Mouse (Mus musculus): ENCODE results near the gene S100g.

The S100g gene

DNA sequence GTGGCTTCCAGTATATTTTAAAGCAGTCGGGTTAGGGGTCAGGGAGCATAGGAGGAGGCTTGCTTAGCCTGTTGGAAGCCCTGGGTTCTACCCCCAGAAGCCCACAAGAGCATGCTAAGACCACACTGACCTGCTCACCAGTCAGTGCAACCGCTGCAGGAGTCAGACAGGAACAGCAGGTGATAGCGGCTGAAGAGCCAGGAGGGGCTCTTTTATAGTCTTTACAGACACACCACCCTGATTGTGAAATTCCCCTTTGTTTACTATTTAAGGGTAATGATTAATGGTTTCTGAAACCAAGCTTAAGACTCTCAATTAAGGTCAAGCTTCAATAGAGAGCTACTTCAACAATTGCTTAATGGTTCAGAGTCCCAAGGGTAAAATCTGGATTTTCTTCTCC, at the start of gene S100g:
TSS of gene S100g (minus strand) at position 217 of the 400 bp plus-strand sequence.
- DNase-seq (ENCODE audit: low spot score) = no peak

DNA sequence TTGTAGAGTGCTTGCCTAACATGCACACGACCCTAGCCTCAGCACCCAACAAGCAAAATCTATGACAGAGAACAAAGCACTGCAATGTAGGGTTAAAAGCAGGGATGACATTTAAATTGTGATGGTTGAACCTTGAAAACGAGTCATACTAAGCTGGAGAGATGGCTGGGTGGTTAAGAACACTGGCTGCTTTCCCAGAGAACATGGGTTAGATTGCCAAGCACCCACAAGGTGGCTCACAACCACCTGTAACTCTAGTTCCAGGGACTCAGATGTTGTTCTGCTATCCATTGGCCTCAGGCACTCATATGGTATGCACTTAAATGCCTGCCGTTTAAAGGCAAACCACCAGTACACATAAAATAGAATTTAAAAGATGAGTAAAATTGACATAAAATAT, 27.7 kb upstream of the S100g start:
- DNase-seq (ENCODE audit: low spot score) = no peak

DNA sequence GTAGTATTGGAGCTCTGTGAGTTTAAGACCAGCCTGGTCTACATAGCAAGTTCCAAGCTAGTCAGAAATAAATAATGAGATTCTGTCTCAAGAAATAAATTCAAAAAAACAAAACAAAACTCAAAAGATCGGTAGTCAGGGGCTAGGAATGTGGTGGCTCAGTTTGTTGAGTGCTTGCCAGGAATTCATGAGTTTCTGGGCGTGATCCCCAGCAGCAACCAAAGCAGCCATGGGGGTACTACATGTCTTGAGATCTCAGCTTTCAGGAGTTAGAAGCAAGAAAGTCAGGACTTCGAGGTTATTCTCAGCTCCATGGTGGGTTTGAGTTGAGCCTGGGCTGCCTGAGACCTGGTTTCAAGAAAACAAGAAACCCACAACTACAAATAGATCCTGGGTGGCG, 27.0 kb upstream of the S100g start:
- no peak for DNase-seq (ENCODE audit: low spot score)

DNA sequence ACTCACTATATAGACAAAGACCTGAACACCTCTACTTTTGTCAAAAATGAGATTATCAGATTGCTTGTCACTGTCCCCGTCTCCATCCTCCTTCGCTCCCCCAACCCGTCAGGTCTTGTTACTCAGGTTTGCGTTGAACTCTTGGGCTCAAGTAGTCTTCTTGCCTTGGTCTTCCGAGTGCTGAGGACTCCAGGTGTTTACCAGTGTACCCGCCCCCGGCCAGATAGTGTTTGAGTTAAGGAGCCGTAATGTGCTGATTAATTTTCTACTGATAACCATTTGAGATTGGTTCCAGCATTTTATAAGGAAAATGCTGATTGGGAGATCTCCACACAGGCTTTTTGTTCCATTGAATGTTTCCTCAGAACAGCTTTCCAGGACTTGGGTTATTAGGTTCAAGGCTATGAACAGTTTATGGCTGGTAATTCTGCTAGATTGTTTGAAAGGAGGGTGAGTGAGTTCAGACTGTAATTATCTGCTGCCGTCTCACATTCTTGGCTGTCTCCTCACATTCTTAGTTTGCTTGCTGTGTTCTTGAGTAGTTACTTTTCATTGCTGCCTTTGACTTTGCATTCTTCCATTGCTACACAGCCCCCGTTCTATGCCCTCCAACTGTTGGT, 22.6 kb upstream of the S100g start:
- DNase-seq (ENCODE audit: low spot score) = no peak

DNA sequence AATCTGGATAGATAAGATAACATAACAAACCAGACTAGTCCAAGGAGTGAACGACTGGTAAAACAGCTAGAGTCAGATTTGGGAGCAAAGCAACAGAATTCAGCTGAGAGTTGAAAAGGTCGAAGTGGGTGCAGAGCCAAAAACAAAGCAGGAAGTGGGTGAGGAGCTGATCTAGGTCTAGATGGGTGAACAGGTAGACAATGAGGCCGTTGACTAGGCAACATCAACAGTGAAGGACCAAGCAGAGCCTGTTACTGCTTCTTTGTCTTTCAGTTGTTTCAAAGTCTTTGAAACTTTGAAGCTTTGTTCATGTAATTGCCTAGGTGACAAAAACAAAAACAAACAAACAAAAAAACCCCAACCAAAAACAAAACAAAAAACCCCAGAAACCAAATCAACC, 11.8 kb upstream of the S100g start:
- DNase-seq (ENCODE audit: low spot score) = no peak

DNA sequence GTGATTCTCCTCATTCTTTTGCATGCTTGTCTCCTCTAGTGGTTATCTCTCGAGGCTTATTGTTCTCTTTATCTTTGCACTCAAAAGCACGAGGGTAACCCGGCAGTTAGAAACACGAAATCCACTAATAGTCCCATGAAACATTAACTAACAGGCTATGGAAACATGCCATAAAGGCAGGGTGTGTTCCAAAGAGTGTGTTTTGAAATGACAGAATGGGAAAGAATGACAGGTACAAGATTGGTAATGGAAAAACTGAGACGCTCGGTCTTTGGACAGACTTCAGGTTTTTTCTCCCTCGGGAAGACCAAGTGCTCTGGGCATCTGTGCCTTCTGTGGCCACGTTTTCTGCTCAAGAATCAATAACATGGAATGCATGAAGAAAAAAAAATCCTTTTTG, 3.1 kb upstream of the S100g start:
- DNase-seq (ENCODE audit: low spot score) = no peak

DNA sequence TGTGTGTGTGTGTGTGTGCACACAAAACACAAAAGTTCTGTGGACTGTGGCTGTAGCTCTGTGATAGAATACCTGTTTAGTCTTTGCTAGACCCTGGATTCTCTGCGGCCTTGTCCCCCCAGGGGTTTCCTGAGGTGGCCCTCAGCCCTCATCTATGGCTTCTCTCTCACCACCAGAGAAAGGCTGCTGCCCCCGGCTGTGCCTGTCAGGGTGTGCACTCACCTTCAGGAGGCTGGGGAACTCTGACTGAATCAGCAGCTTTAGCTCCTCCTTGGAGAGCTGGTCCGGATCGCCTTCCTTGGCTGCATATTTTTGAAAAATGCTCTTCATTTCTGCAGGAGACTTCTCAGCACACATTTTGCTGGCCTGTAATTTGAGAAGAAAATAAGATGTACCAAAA, 559 bp downstream of the S100g start:
- no peak for DNase-seq (ENCODE audit: low spot score)

DNA sequence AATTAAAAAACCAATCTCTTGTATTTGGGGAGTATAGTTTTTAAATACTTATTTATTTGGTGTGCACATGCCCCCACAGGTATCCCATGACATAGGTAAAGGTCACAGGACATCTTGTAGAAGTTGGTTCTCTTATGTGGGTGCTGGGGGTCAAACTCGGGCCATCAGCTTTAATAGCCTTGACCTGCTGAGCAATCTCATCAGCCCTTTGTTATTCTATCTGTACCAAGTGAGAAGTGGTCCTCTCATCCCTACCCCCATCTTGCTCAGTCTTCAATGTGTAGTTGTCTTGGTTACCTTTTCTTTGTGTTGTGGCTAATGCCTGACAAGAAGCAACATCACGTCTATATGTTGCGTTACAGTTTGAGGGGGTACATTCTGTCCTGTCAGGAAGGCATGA, 6.5 kb downstream of the S100g start:
- DNase-seq (ENCODE audit: low spot score) = no peak

DNA sequence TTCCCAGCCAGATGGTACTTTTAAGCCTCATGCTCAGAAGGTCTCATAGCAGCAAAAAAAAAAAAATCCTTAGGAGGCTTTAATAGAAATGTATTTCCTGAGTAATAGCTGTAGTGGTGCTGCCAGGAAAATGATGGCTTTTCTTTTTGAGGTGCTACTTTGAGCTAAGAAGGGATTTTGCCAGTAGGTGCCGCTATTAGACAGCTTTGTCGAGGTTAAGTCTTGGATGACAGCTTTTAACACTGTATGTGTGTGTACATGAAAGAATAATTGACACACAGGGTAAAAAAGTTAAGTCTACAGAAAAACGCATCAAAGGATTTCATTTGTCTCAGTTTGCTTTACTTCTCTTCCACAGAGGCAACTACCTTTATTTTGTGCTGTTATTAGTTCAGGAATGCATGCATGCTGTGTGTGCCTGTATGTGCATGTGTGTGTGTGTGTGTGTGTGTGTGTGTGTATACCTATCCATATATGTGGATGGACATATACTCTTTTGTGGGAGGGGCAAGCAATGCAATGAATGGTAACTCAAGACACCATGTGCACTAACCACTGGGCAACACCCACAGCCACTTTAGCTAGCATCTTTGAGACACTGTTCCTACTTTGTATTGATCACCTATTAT, 14.5 kb downstream of the S100g start:
- DNase-seq (ENCODE audit: low spot score) = peak; percentile 35

DNA sequence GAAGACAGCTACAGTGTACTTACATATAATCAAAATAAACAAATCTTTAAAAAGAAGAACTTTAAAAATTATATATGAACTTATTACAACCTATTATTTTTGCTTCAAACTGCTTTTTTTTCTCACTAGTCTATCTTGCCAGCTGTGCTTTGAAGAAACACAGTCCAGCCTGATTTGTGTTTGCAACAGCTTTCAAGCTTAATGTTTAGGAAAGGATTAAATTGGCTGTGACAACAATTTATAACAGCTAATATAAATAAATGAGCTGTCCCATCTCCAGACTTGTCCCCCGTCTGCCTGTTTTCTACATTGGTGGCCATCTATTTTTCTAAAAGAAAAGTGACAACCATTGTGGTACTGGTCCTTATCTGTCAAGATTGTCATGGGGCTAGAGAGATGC, 22.4 kb downstream of the S100g start:
- DNase-seq (ENCODE audit: low spot score) = no peak

DNA sequence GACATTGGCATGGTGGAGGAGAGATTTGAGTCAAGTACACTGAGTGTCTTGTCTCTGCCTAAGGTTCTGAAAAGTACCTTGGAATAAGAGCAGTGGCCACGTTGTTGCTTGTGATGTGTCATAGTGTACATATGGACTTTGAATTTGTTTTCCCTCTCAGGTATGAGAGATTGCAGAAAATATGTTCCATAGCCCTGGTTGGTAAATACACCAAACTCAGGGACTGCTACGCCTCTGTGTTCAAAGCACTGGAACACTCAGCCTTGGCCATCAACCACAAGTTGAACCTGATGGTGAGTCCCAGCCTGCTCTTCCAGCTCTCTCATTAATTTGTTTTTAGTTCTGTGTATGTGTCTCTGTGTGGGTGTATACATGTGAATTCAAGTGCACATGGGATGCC, 32.9 kb downstream of the S100g start:
- DNase-seq (ENCODE audit: low spot score) = no peak

DNA sequence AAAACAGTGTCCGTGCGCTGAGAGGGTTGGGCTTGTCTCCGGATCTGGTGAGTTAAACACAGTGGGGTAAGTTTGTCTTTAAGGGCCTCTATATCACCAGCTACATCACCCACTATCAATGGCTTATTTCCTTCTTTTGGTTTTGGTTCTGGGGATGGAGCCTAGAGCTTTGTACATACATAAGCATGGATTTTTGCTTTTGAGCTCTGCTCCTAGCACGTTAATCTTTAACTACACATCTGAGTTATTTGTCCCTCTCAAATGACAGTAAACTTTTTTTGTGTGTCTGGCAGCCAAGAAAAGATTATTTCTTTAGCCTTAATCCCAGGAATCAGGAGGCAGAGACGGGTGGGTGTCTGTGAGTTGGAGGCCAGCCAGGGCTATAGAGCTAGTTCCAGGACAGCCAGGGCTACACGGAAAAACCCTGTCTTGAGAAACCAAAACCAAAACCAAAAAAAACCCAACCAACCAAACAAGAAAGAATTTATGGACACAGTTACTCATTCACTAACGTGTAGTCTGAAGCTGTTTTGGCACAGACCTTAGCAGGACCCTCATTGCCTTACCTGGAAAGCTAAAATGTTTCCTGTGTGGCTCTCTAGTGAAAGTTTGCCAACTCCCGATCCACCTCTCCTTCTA, 42.8 kb downstream of the S100g start:
- DNase-seq (ENCODE audit: low spot score) = no peak

DNA sequence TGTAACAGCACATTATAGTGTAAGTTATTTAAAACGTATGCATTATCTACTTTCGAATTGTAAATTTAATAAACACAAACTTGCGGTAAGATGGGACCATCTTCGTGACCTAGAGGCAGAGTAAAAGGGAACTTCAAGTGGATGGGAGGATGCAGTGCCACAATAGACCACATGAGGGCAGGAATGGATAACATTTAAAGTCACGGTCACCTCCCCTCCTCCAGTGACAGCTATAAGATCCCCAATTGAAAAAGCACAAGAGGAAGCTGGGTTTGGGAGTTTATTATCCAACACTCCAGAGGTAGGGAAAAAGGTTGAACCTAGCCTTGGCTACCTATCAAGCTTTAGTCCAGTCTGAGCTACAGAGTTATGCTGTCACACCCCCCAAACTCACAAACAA, 48.7 kb downstream of the S100g start:
- peak; percentile 72 for DNase-seq (ENCODE audit: low spot score)

DNA sequence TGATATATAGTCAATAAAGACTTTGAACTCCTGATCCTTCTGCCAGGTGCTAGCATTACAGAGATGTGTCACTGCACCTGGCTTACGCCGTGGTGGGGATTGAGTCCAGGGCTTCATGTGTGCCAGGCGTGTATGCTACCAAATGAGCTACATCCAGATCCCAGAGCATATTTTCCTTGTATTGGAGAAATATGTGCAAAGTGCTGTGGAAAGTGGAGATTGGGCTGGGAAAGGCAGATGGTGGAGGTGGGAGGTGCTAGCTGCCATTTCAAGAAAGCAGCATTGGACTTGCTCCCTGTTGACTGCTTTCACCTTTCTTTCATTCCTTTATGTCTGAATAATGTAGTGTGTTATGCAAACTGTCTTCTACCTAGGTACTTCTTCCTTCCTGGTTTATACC, 50.7 kb downstream of the S100g start:
- no peak for DNase-seq (ENCODE audit: low spot score)
